Mouse (Mus musculus): ENCODE measurements around the gene Fxyd4.

The Fxyd4 gene

DNA sequence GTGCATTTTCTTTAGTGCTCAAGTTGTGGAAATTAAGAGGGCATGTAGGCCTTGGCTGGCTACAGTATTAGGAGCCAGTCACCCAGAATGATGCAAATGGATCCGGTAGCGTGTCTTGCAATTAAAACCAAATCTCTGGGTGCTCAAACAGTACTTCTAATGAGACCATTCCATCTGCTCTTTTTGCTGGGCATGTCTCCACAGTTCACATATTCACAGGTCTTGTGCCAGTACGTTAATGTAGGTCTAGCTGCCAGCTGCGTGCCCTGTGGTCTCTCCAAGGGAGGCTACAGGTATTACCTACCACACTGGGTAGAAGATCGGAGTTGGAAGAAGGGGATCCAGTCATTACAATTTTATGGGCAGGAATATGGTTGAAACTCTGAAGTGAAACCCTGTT is 19.4 kb downstream of the Fxyd4 start:
- in situ Hi-C loops (cut with MboI; ENCODE audit: low sequenced_read_pairs) = no loop called here

- in situ Hi-C loops (cut with MboI; ENCODE audit: low sequenced_read_pairs) = no loop called here
Measured at GRCm38 (mm10) chr6:117917576-117917975, 19.9 kb downstream of the Fxyd4 start.

GRCm38 (mm10) chr6:117916737-117917426 is 20.6 kb downstream of the Fxyd4 start:
- in situ Hi-C loops (cut with MboI; ENCODE audit: low sequenced_read_pairs) = no loop called here

GRCm38 (mm10) chr6:117916205-117916736 is 21.2 kb downstream of the Fxyd4 start:
- in situ Hi-C loops (cut with MboI; ENCODE audit: low sequenced_read_pairs) = no loop called here

- in situ Hi-C loops (cut with MboI; ENCODE audit: low sequenced_read_pairs) = no loop called here
Measured at GRCm38 (mm10) chr6:117914541-117914940, 23.0 kb downstream of the Fxyd4 start.

- in situ Hi-C loops (cut with MboI; ENCODE audit: low sequenced_read_pairs) = no loop called here
Measured at GRCm38 (mm10) chr6:117910120-117910661, 27.3 kb downstream of the Fxyd4 start.

GRCm38 (mm10) chr6:117908424-117908900 is 29.0 kb downstream of the Fxyd4 start:
- in situ Hi-C loops (cut with MboI; ENCODE audit: low sequenced_read_pairs) = no loop called here

DNA sequence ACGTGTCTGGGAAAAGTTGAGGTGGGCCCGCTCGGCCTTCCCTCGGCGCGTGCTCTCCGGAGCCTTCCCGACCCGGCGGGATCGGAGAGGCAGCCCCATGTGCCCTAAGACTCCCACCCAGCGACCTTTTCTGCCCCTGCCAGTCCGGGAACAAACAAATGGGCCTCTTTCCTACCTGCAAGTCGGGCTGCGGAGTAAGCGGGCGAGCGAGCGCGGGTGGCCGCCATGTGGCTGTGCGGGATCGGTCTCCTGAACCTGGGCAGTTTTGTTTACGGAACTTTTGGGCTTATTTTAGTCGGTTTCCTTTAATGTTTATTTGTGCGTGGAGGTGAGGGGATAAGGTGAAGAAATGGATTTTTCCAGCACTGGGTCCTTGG is 29.5 kb downstream of the Fxyd4 start:
- in situ Hi-C loops (cut with MboI; ENCODE audit: low sequenced_read_pairs) = no loop called here

GRCm38 (mm10) chr6:117907301-117907978 is 30.1 kb downstream of the Fxyd4 start:
- in situ Hi-C loops (cut with MboI; ENCODE audit: low sequenced_read_pairs) = no loop called here

DNA sequence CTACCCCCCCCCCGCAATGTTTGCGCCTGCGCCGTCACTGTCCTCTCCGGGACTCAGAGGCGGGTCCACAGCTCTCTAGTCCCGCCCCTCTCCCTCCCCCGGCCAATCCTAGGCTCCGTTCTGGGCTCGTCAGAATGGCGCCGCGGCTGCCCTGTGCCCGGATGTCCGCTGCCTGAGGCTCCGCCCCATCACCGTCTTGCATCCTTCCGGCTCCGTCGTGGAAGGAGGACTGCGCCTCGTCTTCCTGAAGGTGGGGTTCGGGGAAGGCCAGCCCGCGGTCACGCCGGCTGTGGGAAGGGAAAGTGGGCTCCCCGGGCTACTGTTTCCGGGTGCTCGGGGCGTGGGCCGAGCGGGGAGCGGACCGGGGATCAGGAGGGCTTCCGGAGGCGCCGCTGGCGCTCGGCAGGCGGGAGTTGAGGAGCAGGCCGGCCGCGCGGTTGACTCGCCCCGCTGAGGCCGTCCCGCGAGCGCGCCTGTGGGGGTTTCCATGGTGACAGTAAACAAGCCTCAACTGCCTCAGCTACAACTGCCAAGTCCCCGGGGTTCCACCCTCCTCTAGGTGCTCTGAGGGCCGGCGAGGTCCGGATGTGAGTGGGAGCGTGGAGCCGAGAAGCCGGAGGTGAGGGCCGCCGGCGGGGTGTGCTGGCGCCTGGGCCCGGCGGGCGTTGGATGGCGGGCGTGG is 30.8 kb downstream of the Fxyd4 start:
- in situ Hi-C loops (cut with MboI; ENCODE audit: low sequenced_read_pairs) = no loop called here

- in situ Hi-C loops (cut with MboI; ENCODE audit: low sequenced_read_pairs) = no loop called here
Measured at GRCm38 (mm10) chr6:117906015-117906531, 31.4 kb downstream of the Fxyd4 start.

GRCm38 (mm10) chr6:117905260-117905930 is 32.1 kb downstream of the Fxyd4 start:
- in situ Hi-C loops (cut with MboI; ENCODE audit: low sequenced_read_pairs) = no loop called here

GRCm38 (mm10) chr6:117903836-117904235 is 33.7 kb downstream of the Fxyd4 start:
- in situ Hi-C loops (cut with MboI; ENCODE audit: low sequenced_read_pairs) = no loop called here

- in situ Hi-C loops (cut with MboI; ENCODE audit: low sequenced_read_pairs) = no loop called here
Measured at GRCm38 (mm10) chr6:117902556-117902955, 34.9 kb downstream of the Fxyd4 start.

DNA sequence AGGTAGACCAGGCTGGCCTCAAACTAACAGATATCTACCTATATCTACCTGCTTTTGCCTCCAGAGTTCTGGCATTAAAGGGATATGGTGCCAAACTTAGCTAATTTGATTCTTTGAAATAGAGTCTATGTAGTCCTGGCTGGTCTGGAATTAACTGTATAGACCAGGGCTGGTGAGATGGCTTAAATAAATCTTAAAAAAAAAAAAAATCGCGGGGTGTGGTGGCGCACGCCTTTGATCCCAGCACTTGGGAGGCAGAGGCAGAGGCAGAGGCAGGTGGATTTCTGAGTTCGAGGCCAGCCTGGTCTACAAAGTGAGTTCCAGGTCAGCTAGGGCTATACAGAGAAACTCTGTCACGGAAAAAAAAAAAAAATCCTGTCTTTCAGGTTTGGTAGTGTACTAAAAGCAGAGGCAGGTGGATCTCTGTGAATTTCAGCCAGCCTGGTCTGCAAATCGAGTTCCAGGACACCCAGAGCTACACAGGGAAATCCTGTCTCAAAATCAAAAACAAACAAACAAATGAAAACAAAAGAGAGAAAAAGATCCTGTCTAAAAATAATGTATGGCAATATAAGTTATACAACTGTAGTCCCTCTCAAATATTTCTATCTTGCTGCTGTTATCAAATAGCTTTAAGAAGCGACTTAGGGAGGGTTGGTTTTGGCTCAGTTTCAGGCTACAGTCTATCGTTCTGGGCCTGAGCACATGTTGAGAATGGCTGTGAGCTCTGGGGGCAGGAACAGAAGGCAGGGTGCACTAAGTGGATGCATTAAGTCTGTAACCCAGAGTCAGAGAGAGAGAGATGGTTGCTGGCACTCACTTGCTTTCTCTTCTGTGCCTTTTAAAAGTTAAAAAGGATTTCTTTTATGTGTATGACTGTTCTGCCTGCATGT is 35.7 kb downstream of the Fxyd4 start:
- in situ Hi-C loops (cut with MboI; ENCODE audit: low sequenced_read_pairs) = no loop called here

DNA sequence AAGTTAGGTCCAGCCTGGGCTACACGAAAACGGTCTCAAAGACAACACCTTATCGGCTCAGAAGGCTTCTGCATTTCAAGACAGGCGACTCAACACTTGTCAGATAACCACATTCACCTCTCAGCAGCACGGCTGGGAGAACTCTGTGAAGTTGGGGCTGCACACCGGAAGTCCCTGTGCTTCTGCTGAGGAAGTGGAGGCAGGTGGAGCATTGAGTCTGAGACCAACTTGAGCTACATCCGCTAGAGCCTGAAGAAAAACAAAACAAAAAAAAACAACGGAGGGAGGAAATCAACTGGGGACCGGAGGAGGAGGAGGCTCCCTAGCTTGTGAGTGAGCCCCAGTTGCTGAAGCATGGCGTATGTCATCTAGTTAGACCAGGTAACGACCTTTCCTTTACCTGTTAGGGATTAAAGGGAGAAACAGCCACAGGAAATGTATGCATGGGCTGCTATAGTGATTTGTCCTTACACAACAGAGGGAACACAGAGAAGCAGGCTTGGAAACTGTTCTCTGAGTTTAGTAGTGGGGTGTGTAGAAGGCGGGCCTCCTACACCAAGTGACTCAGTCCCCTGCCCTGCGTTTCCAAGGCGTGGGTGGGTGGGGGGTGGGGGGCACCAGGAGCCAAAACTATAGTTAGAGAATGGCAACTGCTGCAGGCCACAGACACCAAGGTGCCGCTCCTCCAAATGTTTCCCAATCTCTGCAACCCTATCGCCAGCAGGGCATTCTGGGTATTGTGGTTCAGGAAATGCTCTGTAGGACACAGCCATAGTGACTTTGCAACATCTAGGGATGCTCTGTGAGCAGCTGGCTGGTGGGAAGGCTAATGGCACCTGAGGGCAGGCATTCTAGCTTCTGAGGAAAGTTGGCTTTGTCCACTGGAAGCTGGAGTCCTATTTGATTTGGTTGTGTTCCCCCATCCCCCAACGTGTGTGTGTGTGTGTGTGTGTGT is 37.1 kb downstream of the Fxyd4 start, which contains the start of gene Hnrnpf:
TSS of gene Hnrnpf (plus strand) at position 199 of the 955 bp plus-strand sequence.
- in situ Hi-C loops (cut with MboI; ENCODE audit: low sequenced_read_pairs) = no loop called here

DNA sequence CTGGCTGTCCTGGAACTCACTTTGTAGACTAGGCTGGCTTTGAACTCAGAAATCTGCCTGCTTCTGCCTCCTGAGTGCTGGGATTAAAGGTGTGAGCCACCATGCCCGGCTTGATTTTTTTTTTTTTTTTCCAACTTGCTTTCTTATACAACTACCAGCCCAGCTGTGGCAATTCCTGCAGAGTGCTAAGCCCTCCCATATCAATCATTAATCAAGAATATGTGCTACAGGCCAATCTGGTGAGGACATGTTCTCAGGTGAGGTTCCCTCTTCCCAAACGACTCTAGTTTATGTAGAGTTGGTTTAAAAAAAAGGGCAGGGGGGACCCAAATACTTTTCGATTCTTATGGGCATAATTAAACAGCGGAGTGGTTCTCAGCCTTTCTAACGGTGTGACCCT is 39.7 kb downstream of the Fxyd4 start:
- in situ Hi-C loops (cut with MboI; ENCODE audit: low sequenced_read_pairs) = no loop called here

DNA sequence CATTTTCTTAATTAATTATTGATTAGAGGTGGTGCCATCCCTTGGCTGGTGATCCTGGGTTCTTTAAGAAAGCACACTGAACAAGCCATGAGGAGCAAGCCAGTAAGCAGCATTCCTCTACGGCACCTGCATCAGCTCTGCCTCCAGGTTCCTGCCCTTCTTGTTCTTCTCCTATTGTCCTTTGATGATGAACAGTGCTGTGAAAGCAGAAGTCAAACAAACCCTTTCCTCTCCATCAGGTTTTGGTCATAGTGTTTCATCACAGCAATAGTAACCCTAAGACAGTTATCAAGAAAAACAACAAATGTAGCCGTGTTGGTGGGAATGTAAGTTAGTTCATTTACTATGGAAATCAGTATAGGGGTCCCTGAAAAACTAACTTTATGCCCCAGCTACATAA is 44.1 kb downstream of the Fxyd4 start:
- in situ Hi-C loops (cut with MboI; ENCODE audit: low sequenced_read_pairs) = no loop called here
